Mouse (Mus musculus): ENCODE measurements around the gene Olfr1018.

The Olfr1018 gene

DNA sequence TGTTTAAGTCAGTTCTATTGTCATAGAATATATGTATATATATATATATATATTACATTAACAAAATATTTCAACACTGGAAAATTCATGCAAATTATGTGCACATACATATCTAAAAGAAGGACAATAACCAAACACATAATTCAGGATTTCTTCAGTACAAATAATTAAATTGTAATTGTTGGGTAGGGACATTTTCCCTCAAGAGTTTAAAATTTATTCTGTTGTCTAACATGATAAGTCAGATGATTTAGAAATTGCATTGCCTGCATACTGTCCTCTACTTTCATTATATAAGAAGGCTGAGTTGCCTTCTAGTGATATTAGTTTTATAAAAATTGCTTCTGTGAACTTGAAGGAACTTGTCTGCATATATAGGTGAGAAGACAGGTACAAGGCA is at the start of gene Olfr1018:
Gene Olfr1018, plus strand, starts transcription at position 301 of the 400 bp plus-strand sequence.
- DNase-seq: no peak

DNA sequence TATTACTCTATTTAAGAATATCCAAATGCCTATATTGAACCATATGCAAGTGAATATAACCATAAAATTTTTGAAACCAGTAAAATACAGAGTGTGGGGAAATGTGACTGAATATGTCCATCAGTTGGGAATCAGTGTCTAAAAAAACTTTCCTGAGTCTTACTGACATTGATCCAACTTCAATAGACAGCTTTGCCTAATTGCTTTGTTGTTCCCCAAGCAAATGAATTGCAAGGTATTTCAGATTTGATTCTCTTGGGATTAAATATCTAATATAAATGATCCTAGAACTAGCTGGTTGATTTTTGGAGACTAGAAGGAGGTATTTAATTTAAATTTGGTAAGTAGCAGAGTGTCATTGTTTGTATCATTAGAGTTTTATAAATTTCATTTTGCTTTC is 45.9 kb upstream of the Olfr1018 start, which contains the start of gene Olfr1014:
Gene Olfr1014, plus strand, starts transcription at position 301 of the 400 bp plus-strand sequence.
- DNase-seq: no peak

- DNase-seq: no peak
These were observed 36.6 kb upstream of the Olfr1018 start, which contains the start of gene Olfr1015 for GRCm38 (mm10) chr2:85781717-85782116. Olfr1015 (plus strand) TSS chr2:85782017.

DNA sequence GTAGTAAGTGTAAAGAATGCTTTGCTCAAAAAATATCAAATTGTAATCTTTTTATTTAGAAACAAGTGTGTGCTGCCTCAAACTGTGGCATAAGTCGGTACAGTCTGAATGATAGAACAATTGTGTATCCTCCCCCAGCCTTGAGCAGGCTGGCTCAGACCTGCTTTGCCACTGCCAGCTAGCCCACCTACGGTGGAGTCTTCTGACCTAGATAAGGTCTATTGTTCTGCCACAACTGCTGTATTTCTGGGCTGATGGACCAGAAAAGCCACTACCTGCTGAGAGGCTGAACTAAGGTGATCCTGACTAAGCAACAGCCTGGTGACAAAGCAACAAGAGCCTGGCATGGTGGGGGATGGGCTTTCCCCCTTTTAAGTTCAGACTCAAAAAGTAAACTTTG is 25.9 kb upstream of the Olfr1018 start:
- DNase-seq: no peak

GRCm38 (mm10) chr2:85802444-85802843 is 15.8 kb upstream of the Olfr1018 start, which contains the start of gene Olfr1016:
Olfr1016 (minus strand) TSS chr2:85802544.
- DNase-seq: no peak

DNA sequence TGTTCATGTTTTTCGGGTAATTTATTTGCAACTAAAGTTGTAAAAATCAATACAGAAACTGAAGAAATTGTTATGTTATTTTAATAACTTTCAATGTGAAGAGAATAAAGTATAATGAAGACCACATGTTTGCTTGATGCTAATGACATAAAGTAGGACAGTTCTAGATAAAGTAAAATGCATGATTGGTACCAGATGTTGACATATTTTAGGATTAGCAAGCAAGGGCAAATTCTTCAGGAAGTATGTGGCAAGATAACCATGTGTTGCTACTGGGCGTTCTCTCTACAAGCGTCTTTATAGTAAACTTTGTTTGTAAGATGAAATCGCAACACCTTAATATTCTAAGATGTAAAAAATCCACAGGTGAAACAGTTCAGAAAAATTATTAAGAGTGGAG is 13.8 kb upstream of the Olfr1018 start:
- DNase-seq: no peak

DNA sequence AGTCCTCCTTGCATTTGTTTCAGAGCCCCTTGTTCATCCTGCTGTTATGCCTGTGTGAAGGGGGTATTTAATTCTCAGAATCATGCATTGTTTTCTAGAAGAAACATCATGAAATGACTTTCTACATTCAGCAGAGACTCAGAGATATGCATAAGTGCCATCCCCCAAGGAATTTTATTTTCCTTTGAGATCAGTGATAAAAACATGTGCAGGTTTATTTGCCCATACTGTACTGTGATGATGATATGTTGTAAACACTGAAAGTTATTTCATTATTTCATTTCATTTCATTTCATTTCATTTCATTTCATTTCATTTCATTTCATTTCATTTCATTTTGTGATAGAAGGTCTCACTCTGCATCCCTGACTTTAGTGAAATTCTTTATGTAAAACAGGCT is 27.1 kb downstream of the Olfr1018 start, which contains the start of gene Olfr1019:
Gene Olfr1019, minus strand, starts transcription at position 101 of the 400 bp plus-strand sequence.
- DNase-seq: no peak

- DNase-seq: no peak
These were observed 28.5 kb downstream of the Olfr1018 start, which contains the start of gene Olfr1020 for GRCm38 (mm10) chr2:85846730-85847129. Olfr1020 (plus strand) TSS chr2:85847030.

DNA sequence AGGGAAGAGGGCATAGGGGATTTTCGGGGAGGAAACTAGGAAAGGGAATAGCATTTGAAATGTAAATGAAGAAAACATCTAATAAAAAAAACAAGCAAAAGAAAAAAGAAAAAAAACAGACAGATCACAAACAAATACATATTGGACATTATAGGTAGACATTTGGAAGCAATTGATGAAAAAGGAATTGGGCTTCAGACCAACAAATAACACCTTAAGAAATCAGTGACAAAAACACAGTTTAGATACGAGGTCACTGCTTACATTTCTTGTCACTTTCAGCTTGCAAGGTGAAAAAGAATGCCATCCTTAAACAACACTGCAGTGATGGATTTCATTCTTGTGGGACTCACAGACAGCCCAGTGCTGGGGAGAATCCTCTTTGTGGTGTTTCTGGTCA is 50.0 kb downstream of the Olfr1018 start, which contains the start of gene Olfr1022:
Gene Olfr1022, plus strand, starts transcription at position 301 of the 400 bp plus-strand sequence.
- DNase-seq: no peak

All from kidney, adult 11 months (tissue).